Comparison of ENCODE assay signal across 11 mouse cellular contexts in genomic region chr14:60137812-60138211, GRCm38 (mm10).
"Had no signal": no experiment of that assay in that cellular context is flagged by ENCODE, and none has a peak within 500 bp of the region (broad histone marks: within the 10 kb centered on the region; RNA-seq: fewer than 3 reads in every experiment).

No protein-coding gene starts in this region.

- H3K9me3 ChIP-seq: megakaryocyte, embryonic 14.5 days; midbrain, embryonic 12.5 days; midbrain, embryonic 15.5 days; neural tube, embryonic 12.5 days; stomach, embryonic 15.5 days had no signal

- DNase-seq: lung, adult 18-20 months; lung, embryonic 14.5 days; lung, postnatal 10 days; lung, postnatal 4 days; right cerebral cortex, postnatal 14 days had no signal

- H3K4me1 ChIP-seq: megakaryocyte, embryonic 14.5 days; midbrain, embryonic 12.5 days; midbrain, embryonic 15.5 days; neural tube, embryonic 12.5 days; stomach, embryonic 15.5 days had no signal

- H3K9ac ChIP-seq: lung, embryonic 14.5 days; midbrain, embryonic 12.5 days; midbrain, embryonic 15.5 days; neural tube, embryonic 12.5 days; stomach, embryonic 15.5 days had no signal

- ATAC-seq: midbrain, embryonic 15.5 days had no signal

- H3K4me3 ChIP-seq: megakaryocyte, embryonic 14.5 days; midbrain, embryonic 12.5 days; midbrain, embryonic 15.5 days; neural tube, embryonic 12.5 days; stomach, embryonic 15.5 days had no signal

- H3K27ac ChIP-seq: midbrain, embryonic 12.5 days; midbrain, embryonic 15.5 days; neural tube, embryonic 12.5 days; stomach, embryonic 15.5 days; stomach, postnatal 0 days had no signal

- H3K36me3 ChIP-seq: midbrain, embryonic 12.5 days; midbrain, embryonic 15.5 days; neural tube, embryonic 12.5 days; stomach, embryonic 15.5 days had no signal
